Mouse (Mus musculus): ENCODE results near the gene Efs. TPM values are rescaled to one million over a fixed set of nuclear protein-coding genes. Genes with fewer than 3 reads are reported as not detected.
A peak's percentile ranks its signal among the peaks of the same experiment; 100 is the strongest.

Gene Efs
- polyA plus RNA-seq, 1 experiment from 2014 or later: 5.5 TPM

GRCm38 (mm10) chr14:54935904-54936830, 10.2 kb upstream of the Efs start, which contains the start of gene Cmtm5:
TSS of gene Cmtm5 (plus strand) at chr14:54936261.
- ATAC-seq (replicated peaks; ENCODE audit: low FRiP score) (no peak), DNase-seq (ENCODE audit: low spot score) (no peak)
- Histone ChIP-seq H3K4me1 (replicated peaks; ENCODE audit: control insufficient read depth, insufficient read depth, low read length) (no peaks in the 10 kb centered on the region), H3K4me3 (ENCODE audit: low read depth, low read length) (no peak within 1 kb of the TSS), H3K9ac (ENCODE audit: low read depth, low read length) (no peak within 1 kb of the TSS), H3K9me3 (ENCODE audit: control insufficient read depth, low read length) (no peaks in the 10 kb centered on the region), H3K36me3 (ENCODE audit: control insufficient read depth, insufficient read depth, low read length) (no peaks in the 10 kb centered on the region), H3K27me3 (replicated peaks; ENCODE audit: control insufficient read depth, insufficient read depth, low read length) (peaks cover 3% of the 10 kb centered on the region), H3K27ac (ENCODE audit: low read depth, low read length) (no peak within 1 kb of the TSS), H3K4me2 (no peak within 1 kb of the TSS)
- 37% methylated on average over 8 of the region's 8 CpGs for WGBS

GRCm38 (mm10) chr14:54932645-54933150, 6.8 kb upstream of the Efs start, which contains the start of gene Il25:
TSS of gene Il25 (plus strand) at chr14:54932695.
- H3K9ac ChIP-seq (ENCODE audit: low read depth, low read length): no peak within 1 kb of the TSS
- H3K4me3 ChIP-seq (ENCODE audit: low read depth, low read length): no peak within 1 kb of the TSS
- H3K4me2 ChIP-seq: no peak within 1 kb of the TSS
- no peaks in the 10 kb centered on the region for H3K4me1 ChIP-seq (replicated peaks; ENCODE audit: control insufficient read depth, insufficient read depth, low read length)
- 44% methylated on average over 6 of the region's 6 CpGs for WGBS
- DNase-seq (ENCODE audit: low spot score): no peak
- H3K36me3 ChIP-seq (ENCODE audit: control insufficient read depth, insufficient read depth, low read length): no peaks in the 10 kb centered on the region
- no peak within 1 kb of the TSS for H3K27ac ChIP-seq (ENCODE audit: low read depth, low read length)
- H3K9me3 ChIP-seq (ENCODE audit: control insufficient read depth, low read length): no peaks in the 10 kb centered on the region
- peaks cover 18% of the 10 kb centered on the region for H3K27me3 ChIP-seq (replicated peaks; ENCODE audit: control insufficient read depth, insufficient read depth, low read length)
- ATAC-seq (replicated peaks; ENCODE audit: low FRiP score): no peak

- ATAC-seq (replicated peaks; ENCODE audit: low FRiP score): no peak
- DNase-seq (ENCODE audit: low spot score): no peak
- Histone ChIP-seq H3K4me3 (ENCODE audit: low read depth, low read length) (no peak overlapping the region), H3K36me3 (ENCODE audit: control insufficient read depth, insufficient read depth, low read length) (no peaks in the 10 kb centered on the region), H3K9ac (ENCODE audit: low read depth, low read length) (no peak overlapping the region), H3K4me2 (no peak overlapping the region), H3K27me3 (replicated peaks; ENCODE audit: control insufficient read depth, insufficient read depth, low read length) (peaks cover 38% of the 10 kb centered on the region), H3K27ac (ENCODE audit: low read depth, low read length) (no peak overlapping the region), H3K9me3 (ENCODE audit: control insufficient read depth, low read length) (no peaks in the 10 kb centered on the region), H3K4me1 (replicated peaks; ENCODE audit: control insufficient read depth, insufficient read depth, low read length) (0 out of 2 replicates have a peak, but pooled peaks cover 3% of the 10 kb centered on the region)
- 40% methylated on average over 2 of the region's 2 CpGs for WGBS
Observed at GRCm38 (mm10) chr14:54930431-54930830, 4.5 kb upstream of the Efs start.

DNA sequence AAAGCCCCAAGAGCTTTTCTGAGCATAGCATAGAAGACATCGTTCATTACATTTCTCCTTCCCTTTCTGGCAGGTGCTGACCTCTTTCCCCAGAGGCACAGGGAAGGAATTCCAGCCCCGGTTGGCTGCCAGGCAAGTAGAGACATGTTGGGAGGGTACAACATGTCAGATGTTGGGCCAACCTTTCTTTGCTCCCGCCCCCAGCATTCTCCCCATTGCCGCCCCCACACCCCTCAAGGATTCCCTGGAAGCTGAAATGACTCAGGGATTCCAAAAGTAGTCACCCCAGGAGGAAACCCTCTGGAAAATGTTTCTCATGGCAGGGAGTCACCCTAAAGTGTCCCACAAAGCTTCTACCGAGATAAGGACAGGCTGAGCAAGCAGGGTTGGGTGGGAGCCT, 3.9 kb upstream of the Efs start:
- no peaks in the 10 kb centered on the region for H3K36me3 ChIP-seq (ENCODE audit: control insufficient read depth, insufficient read depth, low read length)
- DNase-seq (ENCODE audit: low spot score) (no peak), ATAC-seq (replicated peaks; ENCODE audit: low FRiP score) (no peak)
- no peak overlapping the region for H3K9ac ChIP-seq (ENCODE audit: low read depth, low read length)
- H3K4me2 ChIP-seq: no peak overlapping the region
- H3K4me1 ChIP-seq (replicated peaks; ENCODE audit: control insufficient read depth, insufficient read depth, low read length): peaks cover 3% of the 10 kb centered on the region; the same call in 1 of the 2 replicates
- no peak overlapping the region for H3K4me3 ChIP-seq (ENCODE audit: low read depth, low read length)
- no peak overlapping the region for H3K27ac ChIP-seq (ENCODE audit: low read depth, low read length)
- no peaks in the 10 kb centered on the region for H3K9me3 ChIP-seq (ENCODE audit: control insufficient read depth, low read length)
- peaks cover 44% of the 10 kb centered on the region for H3K27me3 ChIP-seq (replicated peaks; ENCODE audit: control insufficient read depth, insufficient read depth, low read length)
- WGBS: 62% methylated on average over 5 of the region's 5 CpGs

DNA sequence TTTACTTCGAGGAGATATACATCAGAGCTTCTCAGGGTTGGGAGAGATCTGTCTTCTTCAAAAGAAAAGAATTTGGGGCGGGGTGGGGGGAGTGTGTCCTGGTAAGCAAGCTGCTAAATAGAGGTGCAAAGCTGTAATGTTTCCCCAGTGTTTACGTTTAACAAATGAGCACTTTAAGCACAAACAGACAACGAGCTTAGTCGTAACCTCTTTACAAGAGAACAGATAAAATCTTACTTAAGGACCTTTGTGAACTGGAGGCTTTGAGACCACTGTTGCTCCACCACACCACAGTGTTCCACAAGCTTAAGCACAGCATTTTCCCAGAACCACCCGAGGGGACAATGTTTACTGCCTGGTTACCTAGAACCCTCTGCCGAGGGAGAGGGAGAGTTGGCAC, 1.4 kb upstream of the Efs start:
- 24% methylated on average over 7 of the region's 7 CpGs for WGBS
- Histone ChIP-seq H3K4me3 (ENCODE audit: low read depth, low read length) (no peak overlapping the region), H3K27me3 (replicated peaks; ENCODE audit: control insufficient read depth, insufficient read depth, low read length) (peaks cover 46% of the 10 kb centered on the region), H3K4me1 (replicated peaks; ENCODE audit: control insufficient read depth, insufficient read depth, low read length) (peaks cover 3% of the 10 kb centered on the region; the same call in 1 of the 2 replicates), H3K4me2 (peak overlapping the region; percentile 81), H3K9ac (ENCODE audit: low read depth, low read length) (no peak overlapping the region; the same call in 1 of the 2 replicates), H3K36me3 (ENCODE audit: control insufficient read depth, insufficient read depth, low read length) (no peaks in the 10 kb centered on the region), H3K9me3 (ENCODE audit: control insufficient read depth, low read length) (no peaks in the 10 kb centered on the region), H3K27ac (ENCODE audit: low read depth, low read length) (no peak overlapping the region)
- ATAC-seq (replicated peaks; ENCODE audit: low FRiP score) (no peak), DNase-seq (ENCODE audit: low spot score) (no peak)

- peaks cover 3% of the 10 kb centered on the region; the same call in 1 of the 2 replicates for H3K4me1 ChIP-seq (replicated peaks; ENCODE audit: control insufficient read depth, insufficient read depth, low read length)
Observed at GRCm38 (mm10) chr14:54926401-54927158, 654 bp upstream of the Efs start.

DNA sequence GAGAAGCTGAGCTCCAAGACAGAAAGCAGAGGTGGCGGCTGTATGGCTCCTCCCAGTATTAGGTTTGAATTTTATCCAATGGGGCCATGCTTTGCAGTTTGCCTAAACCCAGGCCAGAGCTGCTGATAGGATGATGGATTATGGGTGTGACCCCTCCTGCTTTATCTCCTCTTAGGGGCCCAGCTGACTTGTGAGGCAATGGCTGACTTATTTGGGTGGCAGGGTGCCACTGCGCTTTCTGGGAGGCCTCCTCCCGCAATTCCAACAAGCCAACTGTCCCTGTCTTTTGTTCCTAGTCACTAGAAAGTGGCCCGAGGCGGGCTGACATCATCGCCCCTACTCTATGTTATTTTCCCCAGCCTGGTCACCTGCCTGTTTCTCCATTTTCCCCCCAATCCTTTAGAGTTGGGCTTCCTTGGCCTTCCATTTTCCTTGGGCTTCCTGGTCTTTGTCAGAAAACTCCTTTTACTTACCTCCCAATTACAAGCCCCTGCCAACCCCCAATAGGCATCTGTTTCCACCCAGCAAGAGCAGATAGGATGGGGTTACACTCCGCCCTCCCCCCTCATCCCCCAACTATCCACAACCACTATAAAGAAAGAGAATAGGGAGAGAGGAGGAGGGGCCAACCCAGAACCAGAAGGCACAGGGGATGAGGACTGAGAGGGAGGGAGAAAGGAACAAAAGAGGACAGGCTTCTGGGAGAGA, 1.1 kb downstream of the Efs start:
- H3K9me3 ChIP-seq (ENCODE audit: control insufficient read depth, low read length): peaks cover 4% of the 10 kb centered on the region; the same call in 1 of the 2 replicates
- peak; percentile 47 for DNase-seq (ENCODE audit: low spot score)
- peak; percentile 81 for ATAC-seq (replicated peaks; ENCODE audit: low FRiP score)
- 36% methylated on average over 7 of the region's 7 CpGs for WGBS
- peak overlapping the region; percentile 51 for H3K4me3 ChIP-seq (ENCODE audit: low read depth, low read length)
- peak overlapping the region; percentile 81 for H3K4me2 ChIP-seq
- H3K27me3 ChIP-seq (replicated peaks; ENCODE audit: control insufficient read depth, insufficient read depth, low read length): peaks cover 46% of the 10 kb centered on the region
- peak overlapping the region; percentile 65 for H3K9ac ChIP-seq (ENCODE audit: low read depth, low read length)
- H3K36me3 ChIP-seq (ENCODE audit: control insufficient read depth, insufficient read depth, low read length): no peaks in the 10 kb centered on the region
- H3K27ac ChIP-seq (ENCODE audit: low read depth, low read length): peak overlapping the region; percentile 73; the same call in 1 of the 2 replicates
- peaks cover 3% of the 10 kb centered on the region; the same call in 1 of the 2 replicates for H3K4me1 ChIP-seq (replicated peaks; ENCODE audit: control insufficient read depth, insufficient read depth, low read length)

More at GRCm38 (mm10) chr14:54926401-54927158, 654 bp upstream of the Efs start:
- Histone ChIP-seq H3K27ac (ENCODE audit: low read depth, low read length) (peak overlapping the region; percentile 73), H3K4me2 (peak overlapping the region; percentile 81), H3K27me3 (replicated peaks; ENCODE audit: control insufficient read depth, insufficient read depth, low read length) (peaks cover 46% of the 10 kb centered on the region), H3K36me3 (ENCODE audit: control insufficient read depth, insufficient read depth, low read length) (no peaks in the 10 kb centered on the region), H3K9ac (ENCODE audit: low read depth, low read length) (peak overlapping the region; percentile 65), H3K9me3 (ENCODE audit: control insufficient read depth, low read length) (no peaks in the 10 kb centered on the region), H3K4me3 (ENCODE audit: low read depth, low read length) (peak overlapping the region; percentile 51)
- ATAC-seq (replicated peaks; ENCODE audit: low FRiP score) (peak; percentile 37), DNase-seq (ENCODE audit: low spot score) (peak; percentile 73)
- WGBS: under 1% methylated on average over 44 of the region's 58 CpGs

All from liver, embryonic 11.5 days (tissue).